Mouse (Mus musculus): ENCODE results near the gene Plch2. TPM values are rescaled to one million over a fixed set of nuclear protein-coding genes. Genes with fewer than 3 reads are reported as not detected.
A peak's percentile ranks its signal among the peaks of the same experiment; 100 is the strongest.

Plch2 gene
- total RNA-seq, 2 experiments from 2014 or later, result 91.1 to 92.0 TPM

- TF ChIP-seq CTCF (conservative IDR thresholded peaks at IDR 0.05), result no peak
- Histone ChIP-seq H3K27ac (peak overlapping the region; percentile 96; the same call in 1 of the 2 replicates), H3K4me3 (no peak overlapping the region)
- no peak for DNase-seq (ENCODE audit: low spot score in 2 of 2)
These were observed 11.9 kb upstream of the Plch2 start for GRCm38 (mm10) chr4:155068357-155068972.

GRCm38 (mm10) chr4:155066834-155067522 lies 10.4 kb upstream of the Plch2 start, which contains the start of gene Pex10:
Gene Pex10 (plus strand): TSS chr4:155067016.
- H3K4me3 ChIP-seq, result peak within 1 kb of the TSS; percentile 96
- no peak for TF ChIP-seq CTCF (conservative IDR thresholded peaks at IDR 0.05)
- peak; percentile 97 to 98 for DNase-seq (ENCODE audit: low spot score in 2 of 2)
- H3K27ac ChIP-seq, result peak within 1 kb of the TSS; percentile 96

GRCm38 (mm10) chr4:155065970-155066833 lies 9.6 kb upstream of the Plch2 start:
- DNase-seq (ENCODE audit: low spot score in 2 of 2), result peak; percentile 88 to 92
- Histone ChIP-seq H3K27ac (peak overlapping the region; percentile 56), H3K4me3 (peak overlapping the region; percentile 96)
- TF ChIP-seq CTCF (conservative IDR thresholded peaks at IDR 0.05), result peak; percentile 95

- Histone ChIP-seq H3K4me3 (no peak overlapping the region), H3K27ac (no peak overlapping the region)
- TF ChIP-seq CTCF (conservative IDR thresholded peaks at IDR 0.05), result peak; percentile 30
- no peak for DNase-seq (ENCODE audit: low spot score in 2 of 2)
These were observed 7.9 kb upstream of the Plch2 start for GRCm38 (mm10) chr4:155064474-155064873.

- no peak for DNase-seq (ENCODE audit: low spot score in 2 of 2)
- H3K4me3 ChIP-seq, result no peak overlapping the region
- no peak for TF ChIP-seq CTCF (conservative IDR thresholded peaks at IDR 0.05)
- H3K27ac ChIP-seq, result no peak overlapping the region
These were observed 7.3 kb upstream of the Plch2 start for GRCm38 (mm10) chr4:155063895-155064294.

GRCm38 (mm10) chr4:155058325-155058724 lies 1.7 kb upstream of the Plch2 start:
- Histone ChIP-seq H3K4me3 (no peak overlapping the region), H3K27ac (no peak overlapping the region)
- no peak for DNase-seq (ENCODE audit: low spot score in 2 of 2)
- no peak for TF ChIP-seq CTCF (conservative IDR thresholded peaks at IDR 0.05)

GRCm38 (mm10) chr4:155050116-155050515 lies 6.5 kb downstream of the Plch2 start:
- DNase-seq (ENCODE audit: low spot score in 2 of 2), result no peak
- H3K27ac ChIP-seq, result no peak overlapping the region
- no peak for TF ChIP-seq CTCF (conservative IDR thresholded peaks at IDR 0.05)
- H3K4me3 ChIP-seq, result no peak overlapping the region

GRCm38 (mm10) chr4:155046636-155047035 lies 9.9 kb downstream of the Plch2 start:
- no peak for DNase-seq (ENCODE audit: low spot score in 2 of 2)
- TF ChIP-seq CTCF (conservative IDR thresholded peaks at IDR 0.05), result no peak
- H3K4me3 ChIP-seq, result no peak overlapping the region
- peak overlapping the region; percentile 24; the same call in 1 of the 2 replicates for H3K27ac ChIP-seq

- no peak for TF ChIP-seq CTCF (conservative IDR thresholded peaks at IDR 0.05)
- Histone ChIP-seq H3K4me3 (peak overlapping the region; percentile 63), H3K27ac (peak overlapping the region; percentile 85)
- DNase-seq (ENCODE audit: low spot score in 2 of 2), result no peak
These were observed 13.3 kb downstream of the Plch2 start for GRCm38 (mm10) chr4:155043289-155043625.

- peak in 1 of 2 experiments; percentile 53 for DNase-seq (ENCODE audit: low spot score in 2 of 2)
- Histone ChIP-seq H3K27ac (peak overlapping the region; percentile 85), H3K4me3 (peak overlapping the region; percentile 63)
- TF ChIP-seq CTCF (conservative IDR thresholded peaks at IDR 0.05), result no peak; the same call in none of the 2 replicates
These were observed 13.8 kb downstream of the Plch2 start for GRCm38 (mm10) chr4:155042606-155043288.

- no peak for TF ChIP-seq CTCF (conservative IDR thresholded peaks at IDR 0.05)
- Histone ChIP-seq H3K27ac (peak overlapping the region; percentile 84), H3K4me3 (peak overlapping the region; percentile 34)
- DNase-seq (ENCODE audit: low spot score in 2 of 2), result no peak
These were observed 15.9 kb downstream of the Plch2 start for GRCm38 (mm10) chr4:155040696-155041095.

GRCm38 (mm10) chr4:155040197-155040596 lies 16.4 kb downstream of the Plch2 start:
- Histone ChIP-seq H3K27ac (peak overlapping the region; percentile 84), H3K4me3 (peak overlapping the region; percentile 34)
- no peak for TF ChIP-seq CTCF (conservative IDR thresholded peaks at IDR 0.05)
- no peak for DNase-seq (ENCODE audit: low spot score in 2 of 2)
